Mouse (Mus musculus) CH12.LX (cell line): ENCODE results near the gene Ap1g1. TPM values are rescaled to one million over a fixed set of nuclear protein-coding genes. Genes with fewer than 3 reads are reported as not detected.

ENCODE experiments used
- DNase-seq: peaks from one replicate; pipeline ENCODE4 v3.0.0-alpha.2; 2013; ENCODE audit errors: extremely low read depth
- H3K27ac ChIP-seq: 2 replicates; pipeline ENCODE4 v1.5.1; 2012; ENCODE audit warnings: low read depth, mild to moderate bottlenecking, control low read depth, moderate library complexity; ENCODE audit not compliant: insufficient read depth
- H3K27me3 ChIP-seq: replicated peaks from 2 replicates; pipeline ENCODE3; 2012; ENCODE audit warnings: inconsistent platforms
- H3K36me3 ChIP-seq, 2 experiments: replicated peaks in 1 of 2; 2 replicates each; pipeline versions ENCODE3 to v1.6.1; 2012; ENCODE audit warnings: inconsistent platforms in 1 of 2, low read length in 1 of 2, mild to moderate bottlenecking in 1 of 2, mixed read lengths in 1 of 2, moderate library complexity in 1 of 2; ENCODE audit not compliant: control insufficient read depth in 1 of 2, insufficient read depth in 1 of 2
- H3K4me1 ChIP-seq, 2 experiments: 2 replicates each; pipeline ENCODE4 v1.6.1; 2012; ENCODE audit warnings: inconsistent platforms in 1 of 2, moderate library complexity in 1 of 2; ENCODE audit not compliant: insufficient read depth in 2 of 2, control insufficient read depth in 1 of 2
- H3K4me2 ChIP-seq: 2 replicates; pipeline ENCODE4 v1.6.1; 2012; ENCODE audit warnings: low read depth, mild to moderate bottlenecking, control low read depth; ENCODE audit not compliant: poor library complexity, insufficient read depth, severe bottlenecking
- H3K4me3 ChIP-seq, 3 experiments: fragments of 150-350 bp in 1 of 3; sonication (generic) in 1 of 3; replicated peaks in 1 of 3; 2 replicates each; pipeline versions ENCODE3 to v1.5.1; 2011 to 2012; ENCODE audit warnings: low read depth in 2 of 3, low read length in 2 of 3, mild to moderate bottlenecking in 2 of 3, moderate library complexity in 2 of 3, control low read depth in 1 of 3, improper control_type of control experiment in 1 of 3, inconsistent platforms in 1 of 3, mixed read lengths in 1 of 3; ENCODE audit not compliant: poor library complexity in 1 of 3
- H3K79me2 ChIP-seq: replicated peaks from 2 replicates; pipeline ENCODE4 v1.6.1; 2012; ENCODE audit warnings: mild to moderate bottlenecking, moderate library complexity; ENCODE audit not compliant: control insufficient read depth, poor library complexity, insufficient read depth, severe bottlenecking; ENCODE audit errors: extremely low read depth
- H3K9ac ChIP-seq: 2 replicates; pipeline ENCODE4 v1.6.1; 2012; ENCODE audit warnings: low read depth, mild to moderate bottlenecking, control low read depth, moderate library complexity; ENCODE audit not compliant: insufficient read depth
- H3K9me3 ChIP-seq: replicated peaks from 2 replicates; pipeline ENCODE3; 2012; ENCODE audit warnings: low read length, inconsistent platforms, mixed read lengths
- BHLHE40 ChIP-seq: IDR thresholded peaks from 2 replicates; pipeline ENCODE4 v1.6.1; 2011; ENCODE audit warnings: mild to moderate bottlenecking, low read depth, low read length, improper control_type of control experiment
- CHD1 ChIP-seq: IDR thresholded peaks from 2 replicates; pipeline ENCODE4 v1.6.1; 2012; ENCODE audit warnings: low read depth, low read length, improper control_type of control experiment, inconsistent platforms
- CHD2 ChIP-seq: IDR thresholded peaks from 2 replicates; pipeline ENCODE4 v1.6.1; 2011; ENCODE audit warnings: low read length, improper control_type of control experiment
- CTCF ChIP-seq, 2 experiments: IDR thresholded peaks in 1 of 2; conservative IDR thresholded peaks in 1 of 2; 2 replicates each; pipeline ENCODE4 v1.5.1; 2011 to 2012; ENCODE audit warnings: low read depth in 2 of 2, low read length in 2 of 2, improper control_type of control experiment in 1 of 2, inconsistent platforms in 1 of 2, mild to moderate bottlenecking in 1 of 2, moderate library complexity in 1 of 2
- EP300 ChIP-seq: IDR thresholded peaks from 2 replicates; pipeline ENCODE4 v1.6.1; 2011; ENCODE audit warnings: low read length, improper control_type of control experiment
- ETS1 ChIP-seq: conservative IDR thresholded peaks from 2 replicates; pipeline ENCODE4 v1.6.1; 2012; ENCODE audit warnings: low read depth, mild to moderate bottlenecking, inconsistent platforms, low read length, improper control_type of control experiment, moderate library complexity
- IRF4 ChIP-seq: IDR thresholded peaks from 2 replicates; pipeline ENCODE4 v1.6.1; 2014; ENCODE audit warnings: low read depth, mild to moderate bottlenecking, inconsistent platforms, low read length, improper control_type of control experiment
- JUN ChIP-seq: IDR thresholded peaks from 2 replicates; pipeline ENCODE4 v1.6.1; 2011; ENCODE audit warnings: low read depth, mild to moderate bottlenecking, low read length, improper control_type of control experiment, moderate library complexity; ENCODE audit not compliant: insufficient read depth
- MEF2A ChIP-seq: IDR thresholded peaks from 2 replicates; pipeline ENCODE4 v1.6.1; 2014; ENCODE audit warnings: low read depth, mild to moderate bottlenecking, inconsistent platforms, low read length, improper control_type of control experiment, borderline replicate concordance
- MYC ChIP-seq: IDR thresholded peaks from 2 replicates; pipeline ENCODE4 v1.6.1; 2011; ENCODE audit warnings: low read depth, mild to moderate bottlenecking, improper control_type of control experiment, low read length
- POLR2AphosphoS2 ChIP-seq: IDR thresholded peaks from 2 replicates; pipeline ENCODE4 v1.6.1; 2011; ENCODE audit warnings: low read depth, low read length, improper control_type of control experiment
- SMC3 ChIP-seq: IDR thresholded peaks from 2 replicates; pipeline ENCODE4 v1.6.1; 2011; ENCODE audit warnings: low read depth, low read length, improper control_type of control experiment
- TCF12 ChIP-seq: IDR thresholded peaks from 2 replicates; pipeline ENCODE4 v1.6.1; 2014; ENCODE audit warnings: low read depth, mild to moderate bottlenecking, inconsistent platforms, low read length, improper control_type of control experiment
- UBTF ChIP-seq: IDR thresholded peaks from 2 replicates; pipeline ENCODE4 v1.6.1; 2012; ENCODE audit warnings: low read depth, mild to moderate bottlenecking, inconsistent platforms, low read length, improper control_type of control experiment, moderate library complexity
- ZMIZ1 ChIP-seq: IDR thresholded peaks from 2 replicates; pipeline ENCODE4 v1.6.1; 2012; ENCODE audit warnings: low read depth, mild to moderate bottlenecking, inconsistent platforms, low read length, improper control_type of control experiment
- dilution Hi-C: fragments of 300-500 bp; cut with MboI; formaldehyde crosslinking; loops from 2 replicates; pipeline ENCODE4 v1.14.3; 2020; ENCODE audit warnings: low sequenced_read_pairs; ENCODE audit not compliant: extremely low pct_unique_long_range_greater_than_20kb, extremely low pct_ligation_motif_present
- in situ Hi-C: fragments of 300-500 bp; cut with MboI; formaldehyde crosslinking; loops from 3 replicates; pipeline ENCODE4 v1.14.3; 2019; ENCODE audit warnings: low sequenced_read_pairs, low pct_ligation_motif_present, low pct_unique_long_range_greater_than_20kb, mixed read lengths
- polyA plus RNA-seq: library from polyadenylated mRNA; unstranded; fragments of >175 nt; gene quantifications from 2 replicates; pipeline ENCODE4 v1.2.1, GENCODE M21; 2012; ENCODE audit warnings: low read depth; ENCODE audit not compliant: insufficient read length
- total RNA-seq, 2 experiments: library from RNA; depleted of rRNA; stranded (reverse); fragments of 300-350 nt in 1 of 2; fragments of >200 nt in 1 of 2; gene quantifications; 2 replicates each; pipeline ENCODE4 v1.2.3; 2012 to 2014

Gene Ap1g1
- total and polyA plus RNA-seq, 3 experiments, result 29.5 to 60.4 (median 40.8) TPM

- no peak overlapping the region for H3K27ac ChIP-seq
- no peak overlapping the region for H3K4me2 ChIP-seq
- no peaks in the 10 kb centered on the region for H3K79me2 ChIP-seq
- peaks cover 4 to 33% of the 10 kb centered on the region in 2 experiments for H3K36me3 ChIP-seq
- H3K9me3 ChIP-seq, result peaks cover 4% of the 10 kb centered on the region
- peaks cover 2 to 6% of the 10 kb centered on the region in 2 experiments; a peak in 1 of 4 replicates for H3K4me1 ChIP-seq
- dilution Hi-C loops, result no loop called here
- no peak for DNase-seq
- H3K4me3 ChIP-seq, result no peak overlapping the region
- in situ Hi-C loops, result no loop called here
- H3K9ac ChIP-seq, result no peak overlapping the region
- no peaks in the 10 kb centered on the region for H3K27me3 ChIP-seq
- TF ChIP-seq MYC, result no peak
- TF ChIP-seq ZMIZ1, result no peak
- TF ChIP-seq POLR2AphosphoS2, result no peak
- no peak for TF ChIP-seq JUN
- no peak for TF ChIP-seq CHD1
- no peak for TF ChIP-seq MEF2A
- TF ChIP-seq CHD2, result no peak
- TF ChIP-seq SMC3, result no peak
- TF ChIP-seq, all 38 proteins: peak for 0
Measured at GRCm38 (mm10) chr8:109895355-109895754, 117.0 kb downstream of the Ap1g1 start.

DNA sequence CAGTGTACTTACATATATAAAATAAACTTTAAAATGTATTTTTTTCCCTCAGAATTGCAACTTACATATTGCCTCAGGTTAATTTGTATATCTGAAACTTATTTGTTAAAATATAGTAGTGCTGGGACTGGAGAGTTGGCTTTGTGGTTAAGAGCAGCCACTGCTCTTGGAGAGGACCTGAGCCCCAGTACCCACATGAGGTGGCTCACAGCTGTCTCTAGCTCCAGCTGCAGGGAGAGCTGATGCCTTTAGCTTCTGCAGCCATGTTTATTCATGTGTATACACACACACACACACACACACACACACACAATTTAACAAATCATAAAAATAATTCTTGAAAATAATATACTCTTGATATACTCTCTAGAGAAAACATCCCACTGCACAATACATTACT lies 124.0 kb downstream of the Ap1g1 start:
- H3K4me3 ChIP-seq, result no peak overlapping the region
- in situ Hi-C loops (loop anchor here (5.0 kb wide), 1 partner anchor 35 kb away; the partner anchor contains the start of gene Phlpp2), dilution Hi-C loops (no loop called here)
- TF ChIP-seq EP300 (peak; percentile 45; the same call in 1 of the 2 replicates), ETS1 (0 out of 2 replicates have a peak, but pooled peaks have one; percentile 13), TCF12 (0 out of 2 replicates have a peak, but pooled peaks have one; percentile 22), BHLHE40 (no peak), CTCF (conservative IDR thresholded peaks at IDR 0.05 in 1 of 2, IDR thresholded peaks at IDR 0.05 in 1 of 2; ENCODE audit: low read depth in 2 of 2, low read length in 2 of 2) (peak in 1 of 2 experiments; percentile 28; a peak in 1 of 4 replicates), IRF4 (no peak), CHD2 (no peak), UBTF (no peak)
- peak; percentile 53 for DNase-seq
- H3K4me2 ChIP-seq, result no peak overlapping the region
- no peaks in the 10 kb centered on the region for H3K79me2 ChIP-seq
- peaks cover 0 to 37% of the 10 kb centered on the region in 2 experiments for H3K36me3 ChIP-seq
- H3K9ac ChIP-seq, result no peak overlapping the region
- peaks cover 2 to 41% of the 10 kb centered on the region in 2 experiments; a peak in 2 of 4 replicates for H3K4me1 ChIP-seq
- peaks cover 3% of the 10 kb centered on the region for H3K9me3 ChIP-seq
- H3K27me3 ChIP-seq, result no peaks in the 10 kb centered on the region
- no peak overlapping the region for H3K27ac ChIP-seq
